Mouse (Mus musculus): Measurements from ENCODE around the gene Rcc1l. TPM values are rescaled to one million over a fixed set of nuclear protein-coding genes. Genes with fewer than 3 reads are reported as not detected.
A peak's percentile ranks its signal among the peaks of the same experiment; 100 is the strongest.

Gene Rcc1l
- polyA plus RNA-seq, 1 experiment from 2014 or later: 28.0 TPM

DNA sequence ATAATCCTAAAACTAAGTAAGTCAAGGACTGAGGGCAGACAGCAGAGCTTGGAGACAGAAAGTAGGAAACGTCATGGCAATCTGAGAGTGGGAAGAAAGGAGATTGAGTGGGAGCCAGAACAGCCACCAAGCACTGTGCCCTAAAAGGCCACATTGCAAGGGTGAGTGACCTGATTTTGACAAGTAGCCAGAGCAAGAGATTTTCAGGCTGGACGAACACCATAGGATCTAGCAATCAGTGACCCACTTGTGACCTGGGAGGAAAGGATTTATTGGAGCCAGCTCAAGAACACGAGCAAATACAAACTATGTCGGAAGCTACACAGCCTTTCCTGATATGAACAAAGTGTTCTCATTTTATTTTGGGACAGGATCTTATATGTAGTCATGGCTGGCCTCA is 6.2 kb upstream of the Rcc1l start:
- ATAC-seq (replicated peaks; ENCODE audit: insufficient number of reproducible peaks, low FRiP score, low TSS enrichment, low read depth) (no peak), DNase-seq (ENCODE audit: low spot score) (no peak)
- H3K27me3 ChIP-seq (ENCODE audit: control insufficient read depth, insufficient read depth, low read length): no peaks in the 10 kb centered on the region
- H3K4me2 ChIP-seq (ENCODE audit: low read depth, low read length): no peak overlapping the region; the same call in 1 of the 2 replicates
- H3K27ac ChIP-seq (replicated peaks; ENCODE audit: low read depth, low read length): no peak overlapping the region
- no peaks in the 10 kb centered on the region for H3K9me3 ChIP-seq (replicated peaks; ENCODE audit: control insufficient read depth, low read length)
- no peak overlapping the region for H3K9ac ChIP-seq (replicated peaks; ENCODE audit: low read length)
- H3K4me1 ChIP-seq (ENCODE audit: control insufficient read depth, insufficient read depth, low read length): peaks cover 3% of the 10 kb centered on the region; the same call in 1 of the 2 replicates
- H3K4me3 ChIP-seq (ENCODE audit: low read depth, low read length): no peak overlapping the region
- 82% methylated on average over 4 of the region's 4 CpGs for WGBS
- H3K36me3 ChIP-seq (replicated peaks; ENCODE audit: control insufficient read depth, insufficient read depth, low read depth, low read length): no peaks in the 10 kb centered on the region

DNA sequence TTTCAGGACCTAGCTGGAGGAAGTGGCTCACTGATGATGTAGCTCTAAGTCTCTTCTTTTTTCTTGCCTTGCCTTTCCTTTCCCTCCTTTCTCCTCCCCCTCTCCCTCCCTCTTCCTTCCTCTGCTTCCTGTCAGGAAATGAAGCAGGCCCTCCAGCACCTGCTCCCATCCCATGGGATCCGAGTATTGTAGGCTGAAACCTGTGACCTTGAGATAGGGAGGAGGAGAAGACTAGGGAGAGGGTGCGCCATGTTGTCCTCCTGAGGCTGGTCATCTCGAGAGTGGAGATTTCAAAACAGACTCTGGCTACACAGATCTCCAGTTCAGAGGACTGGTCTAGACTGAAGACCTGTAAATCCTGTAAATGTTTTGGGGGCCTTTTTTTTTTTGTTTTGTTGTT is 5.6 kb upstream of the Rcc1l start:
- Histone ChIP-seq H3K4me2 (ENCODE audit: low read depth, low read length) (no peak overlapping the region), H3K27ac (replicated peaks; ENCODE audit: low read depth, low read length) (no peak overlapping the region), H3K36me3 (replicated peaks; ENCODE audit: control insufficient read depth, insufficient read depth, low read depth, low read length) (no peaks in the 10 kb centered on the region), H3K9ac (replicated peaks; ENCODE audit: low read length) (no peak overlapping the region), H3K4me1 (ENCODE audit: control insufficient read depth, insufficient read depth, low read length) (peaks cover 3% of the 10 kb centered on the region; the same call in 1 of the 2 replicates), H3K27me3 (ENCODE audit: control insufficient read depth, insufficient read depth, low read length) (no peaks in the 10 kb centered on the region), H3K9me3 (replicated peaks; ENCODE audit: control insufficient read depth, low read length) (no peaks in the 10 kb centered on the region), H3K4me3 (ENCODE audit: low read depth, low read length) (no peak overlapping the region)
- DNase-seq (ENCODE audit: low spot score): no peak
- ATAC-seq (replicated peaks; ENCODE audit: insufficient number of reproducible peaks, low FRiP score, low TSS enrichment, low read depth): no peak
- 50% methylated on average over 3 of the region's 3 CpGs for WGBS

DNA sequence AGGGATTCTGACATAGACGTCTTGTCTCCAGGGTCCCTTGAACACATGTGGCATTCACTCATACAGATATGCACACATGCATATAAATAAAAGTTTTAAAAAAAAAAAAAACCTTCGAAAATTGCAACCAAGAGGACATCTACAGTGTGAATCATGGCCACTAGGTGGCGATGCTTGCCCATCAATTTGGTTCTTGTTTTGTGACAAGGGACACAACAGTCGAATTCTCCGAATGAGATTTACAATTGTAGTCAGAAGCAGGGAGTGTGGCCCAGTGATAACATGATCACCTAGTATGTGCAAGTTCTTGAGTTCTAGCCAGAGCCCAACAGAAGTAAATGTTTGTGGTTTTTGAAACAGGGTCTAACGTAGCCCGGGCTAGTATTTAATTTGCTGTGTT is 3.3 kb upstream of the Rcc1l start:
- Histone ChIP-seq H3K36me3 (replicated peaks; ENCODE audit: control insufficient read depth, insufficient read depth, low read depth, low read length) (no peaks in the 10 kb centered on the region), H3K9me3 (replicated peaks; ENCODE audit: control insufficient read depth, low read length) (no peaks in the 10 kb centered on the region), H3K4me3 (ENCODE audit: low read depth, low read length) (no peak overlapping the region), H3K27ac (replicated peaks; ENCODE audit: low read depth, low read length) (no peak overlapping the region), H3K9ac (replicated peaks; ENCODE audit: low read length) (no peak overlapping the region), H3K4me2 (ENCODE audit: low read depth, low read length) (no peak overlapping the region), H3K27me3 (ENCODE audit: control insufficient read depth, insufficient read depth, low read length) (no peaks in the 10 kb centered on the region), H3K4me1 (ENCODE audit: control insufficient read depth, insufficient read depth, low read length) (peaks cover 3% of the 10 kb centered on the region; the same call in 1 of the 2 replicates)
- WGBS: 28% methylated on average over 7 of the region's 7 CpGs
- no peak for ATAC-seq (replicated peaks; ENCODE audit: insufficient number of reproducible peaks, low FRiP score, low TSS enrichment, low read depth)
- DNase-seq (ENCODE audit: low spot score): peak; percentile 93

DNA sequence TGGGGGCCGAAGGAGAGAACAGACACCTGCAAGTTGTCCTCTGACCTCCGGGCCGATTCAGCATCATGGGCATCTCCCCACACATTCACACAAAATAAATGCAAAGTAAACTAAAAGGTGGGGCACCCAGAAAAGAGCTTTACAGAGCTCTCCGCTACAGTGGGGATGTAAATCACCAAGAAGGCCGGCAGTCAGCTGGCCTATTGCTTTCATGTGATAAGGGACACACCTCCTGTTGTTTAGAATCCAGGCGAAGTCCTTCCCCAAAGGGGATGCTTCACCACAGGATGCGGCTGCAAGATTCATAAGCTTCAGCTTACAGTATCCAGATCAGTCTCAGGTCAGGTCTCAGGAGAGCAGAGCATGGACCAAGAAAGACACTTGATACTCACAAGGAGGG is 2.0 kb upstream of the Rcc1l start:
- Histone ChIP-seq H3K27me3 (ENCODE audit: control insufficient read depth, insufficient read depth, low read length) (no peaks in the 10 kb centered on the region), H3K27ac (replicated peaks; ENCODE audit: low read depth, low read length) (no peak overlapping the region), H3K9me3 (replicated peaks; ENCODE audit: control insufficient read depth, low read length) (no peaks in the 10 kb centered on the region), H3K4me2 (ENCODE audit: low read depth, low read length) (no peak overlapping the region), H3K9ac (replicated peaks; ENCODE audit: low read length) (no peak overlapping the region), H3K4me1 (ENCODE audit: control insufficient read depth, insufficient read depth, low read length) (peaks cover 3% of the 10 kb centered on the region; the same call in 1 of the 2 replicates), H3K4me3 (ENCODE audit: low read depth, low read length) (no peak overlapping the region), H3K36me3 (replicated peaks; ENCODE audit: control insufficient read depth, insufficient read depth, low read depth, low read length) (no peaks in the 10 kb centered on the region)
- no peak for DNase-seq (ENCODE audit: low spot score)
- 77% methylated on average over 7 of the region's 7 CpGs for WGBS
- ATAC-seq (replicated peaks; ENCODE audit: insufficient number of reproducible peaks, low FRiP score, low TSS enrichment, low read depth): no peak

DNA sequence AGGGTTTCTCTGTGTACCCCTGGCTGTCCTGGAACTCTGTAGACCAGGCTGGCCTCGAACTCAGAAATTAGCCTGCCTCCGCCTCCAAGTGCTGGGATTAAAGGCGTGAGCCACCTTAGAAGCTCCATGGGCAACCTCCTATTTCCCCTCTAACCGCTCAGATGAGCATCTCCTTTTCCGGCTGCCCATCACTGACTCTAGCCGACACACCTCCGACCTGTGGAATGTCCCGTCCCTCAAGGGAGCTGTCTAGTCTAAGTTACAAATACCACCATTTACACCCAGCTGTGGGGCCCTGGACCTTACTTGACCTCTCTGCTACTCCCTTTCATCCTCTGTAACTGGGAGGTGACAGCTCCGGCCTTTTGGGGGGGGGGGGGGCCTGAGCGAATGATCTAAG is 878 bp downstream of the Rcc1l start:
- Histone ChIP-seq H3K9me3 (replicated peaks; ENCODE audit: control insufficient read depth, low read length) (no peaks in the 10 kb centered on the region), H3K4me2 (ENCODE audit: low read depth, low read length) (peak overlapping the region; percentile 78), H3K4me3 (ENCODE audit: low read depth, low read length) (peak overlapping the region; percentile 97), H3K27me3 (ENCODE audit: control insufficient read depth, insufficient read depth, low read length) (no peaks in the 10 kb centered on the region), H3K4me1 (ENCODE audit: control insufficient read depth, insufficient read depth, low read length) (no peaks in the 10 kb centered on the region), H3K27ac (replicated peaks; ENCODE audit: low read depth, low read length) (0 out of 2 replicates have a peak overlapping the region, but pooled peaks have one; percentile 11), H3K36me3 (replicated peaks; ENCODE audit: control insufficient read depth, insufficient read depth, low read depth, low read length) (no peaks in the 10 kb centered on the region), H3K9ac (replicated peaks; ENCODE audit: low read length) (peak overlapping the region; percentile 81)
- DNase-seq (ENCODE audit: low spot score) (no peak), ATAC-seq (replicated peaks; ENCODE audit: insufficient number of reproducible peaks, low FRiP score, low TSS enrichment, low read depth) (no peak)
- 7% methylated on average over 10 of the region's 10 CpGs for WGBS

DNA sequence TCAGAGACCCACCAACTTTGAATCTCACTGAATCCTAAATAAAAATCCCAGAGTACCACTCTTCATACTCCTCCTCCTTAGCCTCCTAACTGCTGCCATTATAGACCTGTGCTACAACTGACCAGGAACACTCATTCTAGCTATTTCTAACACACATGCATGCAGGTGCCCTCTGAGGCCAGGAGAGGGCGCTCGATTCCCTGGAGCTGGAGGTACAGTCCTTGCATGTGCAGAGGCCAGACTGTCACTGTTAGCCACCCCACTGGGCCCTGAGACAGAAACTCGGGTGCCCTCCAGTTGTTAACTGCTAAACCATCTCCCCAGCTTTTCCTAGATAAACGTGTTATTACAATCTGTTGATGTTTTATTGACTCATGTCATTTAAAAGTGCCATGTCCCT is 3.4 kb downstream of the Rcc1l start:
- ATAC-seq (replicated peaks; ENCODE audit: insufficient number of reproducible peaks, low FRiP score, low TSS enrichment, low read depth) (no peak), DNase-seq (ENCODE audit: low spot score) (peak; percentile 57)
- Histone ChIP-seq H3K4me1 (ENCODE audit: control insufficient read depth, insufficient read depth, low read length) (no peaks in the 10 kb centered on the region), H3K36me3 (replicated peaks; ENCODE audit: control insufficient read depth, insufficient read depth, low read depth, low read length) (no peaks in the 10 kb centered on the region), H3K4me2 (ENCODE audit: low read depth, low read length) (no peak overlapping the region), H3K9ac (replicated peaks; ENCODE audit: low read length) (no peak overlapping the region), H3K27me3 (ENCODE audit: control insufficient read depth, insufficient read depth, low read length) (no peaks in the 10 kb centered on the region), H3K9me3 (replicated peaks; ENCODE audit: control insufficient read depth, low read length) (no peaks in the 10 kb centered on the region), H3K4me3 (ENCODE audit: low read depth, low read length) (no peak overlapping the region), H3K27ac (replicated peaks; ENCODE audit: low read depth, low read length) (no peak overlapping the region)
- 41% methylated on average over 4 of the region's 4 CpGs for WGBS

DNA sequence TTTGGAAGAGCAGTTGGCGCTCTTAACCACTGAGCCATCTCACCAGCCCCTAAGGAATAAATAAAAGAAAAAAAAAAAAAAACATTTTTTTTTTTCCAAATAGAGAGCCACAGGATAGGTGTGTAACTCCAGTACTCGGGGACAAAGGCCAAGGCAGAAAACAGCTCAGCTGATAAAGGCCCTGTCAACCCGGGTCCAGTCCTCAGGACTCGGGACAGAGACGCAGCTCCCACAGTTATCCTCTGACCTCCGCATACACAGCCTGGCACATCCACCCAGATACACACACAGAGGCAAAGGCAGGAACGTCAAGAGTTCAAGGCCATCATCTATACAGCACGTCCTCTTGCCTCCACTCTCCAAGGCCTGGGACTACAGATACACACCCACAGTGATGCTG is 6.4 kb downstream of the Rcc1l start:
- no peaks in the 10 kb centered on the region for H3K9me3 ChIP-seq (replicated peaks; ENCODE audit: control insufficient read depth, low read length)
- H3K4me3 ChIP-seq (ENCODE audit: low read depth, low read length): no peak overlapping the region
- H3K4me2 ChIP-seq (ENCODE audit: low read depth, low read length): no peak overlapping the region
- DNase-seq (ENCODE audit: low spot score) (no peak), ATAC-seq (replicated peaks; ENCODE audit: insufficient number of reproducible peaks, low FRiP score, low TSS enrichment, low read depth) (no peak)
- no peak overlapping the region for H3K9ac ChIP-seq (replicated peaks; ENCODE audit: low read length)
- WGBS: 96% methylated on average over 8 of the region's 8 CpGs
- no peaks in the 10 kb centered on the region for H3K27me3 ChIP-seq (ENCODE audit: control insufficient read depth, insufficient read depth, low read length)
- H3K4me1 ChIP-seq (ENCODE audit: control insufficient read depth, insufficient read depth, low read length): no peaks in the 10 kb centered on the region
- H3K36me3 ChIP-seq (replicated peaks; ENCODE audit: control insufficient read depth, insufficient read depth, low read depth, low read length): no peaks in the 10 kb centered on the region
- H3K27ac ChIP-seq (replicated peaks; ENCODE audit: low read depth, low read length): no peak overlapping the region

DNA sequence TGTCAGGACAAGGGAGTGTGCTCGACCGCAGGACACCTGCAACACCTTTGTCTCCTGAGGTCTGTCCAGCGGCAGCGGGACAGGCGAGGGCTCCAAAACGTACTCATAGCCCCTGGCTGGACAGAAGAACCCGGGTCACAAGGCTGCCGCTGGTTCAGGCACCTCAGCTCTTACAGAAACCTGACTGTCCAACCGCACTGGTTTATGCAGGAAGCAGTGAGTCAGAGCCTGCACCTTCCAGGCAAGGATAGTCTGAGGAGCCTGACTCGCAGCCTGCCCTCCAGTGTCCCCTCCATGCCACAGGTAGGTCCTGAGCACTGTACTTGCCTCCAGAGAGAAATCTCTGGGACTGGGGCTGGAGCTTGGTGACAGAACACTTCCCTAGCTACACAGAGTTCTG is 7.3 kb downstream of the Rcc1l start:
- DNase-seq (ENCODE audit: low spot score) (no peak), ATAC-seq (replicated peaks; ENCODE audit: insufficient number of reproducible peaks, low FRiP score, low TSS enrichment, low read depth) (no peak)
- 93% methylated on average over 10 of the region's 10 CpGs for WGBS
- H3K36me3 ChIP-seq (replicated peaks; ENCODE audit: control insufficient read depth, insufficient read depth, low read depth, low read length): no peaks in the 10 kb centered on the region
- H3K27me3 ChIP-seq (ENCODE audit: control insufficient read depth, insufficient read depth, low read length): no peaks in the 10 kb centered on the region
- H3K4me3 ChIP-seq (ENCODE audit: low read depth, low read length): no peak overlapping the region
- no peak overlapping the region for H3K27ac ChIP-seq (replicated peaks; ENCODE audit: low read depth, low read length)
- no peak overlapping the region for H3K4me2 ChIP-seq (ENCODE audit: low read depth, low read length)
- no peaks in the 10 kb centered on the region for H3K9me3 ChIP-seq (replicated peaks; ENCODE audit: control insufficient read depth, low read length)
- H3K4me1 ChIP-seq (ENCODE audit: control insufficient read depth, insufficient read depth, low read length): no peaks in the 10 kb centered on the region
- no peak overlapping the region for H3K9ac ChIP-seq (replicated peaks; ENCODE audit: low read length)

Data from embryonic facial prominence, embryonic 11.5 days (tissue).